Mouse (Mus musculus) cerebellum, adult 2 months (tissue): ENCODE measurements around the gene Tnc. TPM values are rescaled to one million over a fixed set of nuclear protein-coding genes. Genes with fewer than 3 reads are reported as not detected.

ENCODE experiments used
- DNase-seq, 2 experiments: peaks; one replicate each; pipeline ENCODE4 v3.0.0; 2021
- H3K27ac ChIP-seq: fragments of 200-500 bp; 2 replicates; pipeline ENCODE4 v1.5.1; 2012; ENCODE audit warnings: low read length, control low read depth, inconsistent platforms; ENCODE audit not compliant: insufficient read depth
- H3K27me3 ChIP-seq: fragments of 200-500 bp; 2 replicates; pipeline ENCODE4 v1.6.1; 2012; ENCODE audit warnings: inconsistent platforms, mild to moderate bottlenecking, low read length, moderate library complexity; ENCODE audit not compliant: control insufficient read depth, insufficient read depth
- H3K4me1 ChIP-seq: fragments of 200-500 bp; 2 replicates; pipeline ENCODE4 v1.6.1; 2011; ENCODE audit warnings: low read length; ENCODE audit not compliant: control insufficient read depth, insufficient read depth
- H3K4me3 ChIP-seq: fragments of 200-500 bp; replicated peaks from 2 replicates; pipeline ENCODE3; 2011; ENCODE audit warnings: mild to moderate bottlenecking, low read depth, low read length, control low read depth; ENCODE audit not compliant: insufficient read depth
- CTCF ChIP-seq: fragments of 200-500 bp; IDR thresholded peaks from 2 replicates; pipeline ENCODE4 v1.5.1; 2011; ENCODE audit warnings: low read depth, mild to moderate bottlenecking, control low read depth, low read length, moderate library complexity, borderline replicate concordance; ENCODE audit not compliant: insufficient read depth
- POLR2A ChIP-seq: fragments of 200-500 bp; IDR thresholded peaks from 2 replicates; pipeline ENCODE4 v1.6.1; 2011; ENCODE audit warnings: low read length, control low read depth, borderline replicate concordance; ENCODE audit not compliant: insufficient read depth
- WGBS: fragments of 180-500 bp; shearing (Covaris S2); methylation state at CpG from one replicate; pipeline ENCODE4 v1.1.7; 2018; 5-methylcytosine and 5-hydroxymethylcytosine counted together
- polyA plus RNA-seq: library from polyadenylated mRNA; depleted of rRNA; stranded (reverse); fragments of >200 nt; gene quantifications from 2 replicates; pipeline ENCODE4 v1.2.3, GENCODE M21; 2012

The Tnc gene
- polyA plus RNA-seq, 1 experiment: 8.0 TPM

DNA sequence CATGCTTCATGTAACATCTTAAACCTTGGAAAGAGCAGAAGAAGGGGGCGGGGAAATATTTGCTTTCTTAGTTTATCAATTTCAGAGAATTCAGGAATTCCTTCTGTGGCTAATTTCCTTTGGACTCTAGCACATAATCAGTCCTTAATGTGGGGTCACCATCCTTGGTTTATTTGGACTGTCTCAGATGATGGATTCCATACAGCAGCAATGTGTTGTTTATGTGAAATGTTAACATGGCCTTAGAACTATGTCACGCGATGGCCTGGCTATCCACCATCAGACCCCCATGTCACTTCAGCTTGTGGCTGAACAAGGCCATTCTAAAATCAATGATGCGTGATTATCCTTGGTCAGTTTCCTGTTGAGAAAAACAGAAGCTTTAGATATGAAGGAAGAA is 46.5 kb downstream of the Tnc start:
- H3K4me1 ChIP-seq: no peaks in the 10 kb centered on the region
- no peak for DNase-seq
- TF ChIP-seq CTCF: no peak
- no peak for TF ChIP-seq POLR2A
- H3K27me3 ChIP-seq: no peaks in the 10 kb centered on the region
- WGBS: 96% methylated on average over 4 of the region's 4 CpGs
- no peak overlapping the region for H3K27ac ChIP-seq
- H3K4me3 ChIP-seq: no peak overlapping the region

DNA sequence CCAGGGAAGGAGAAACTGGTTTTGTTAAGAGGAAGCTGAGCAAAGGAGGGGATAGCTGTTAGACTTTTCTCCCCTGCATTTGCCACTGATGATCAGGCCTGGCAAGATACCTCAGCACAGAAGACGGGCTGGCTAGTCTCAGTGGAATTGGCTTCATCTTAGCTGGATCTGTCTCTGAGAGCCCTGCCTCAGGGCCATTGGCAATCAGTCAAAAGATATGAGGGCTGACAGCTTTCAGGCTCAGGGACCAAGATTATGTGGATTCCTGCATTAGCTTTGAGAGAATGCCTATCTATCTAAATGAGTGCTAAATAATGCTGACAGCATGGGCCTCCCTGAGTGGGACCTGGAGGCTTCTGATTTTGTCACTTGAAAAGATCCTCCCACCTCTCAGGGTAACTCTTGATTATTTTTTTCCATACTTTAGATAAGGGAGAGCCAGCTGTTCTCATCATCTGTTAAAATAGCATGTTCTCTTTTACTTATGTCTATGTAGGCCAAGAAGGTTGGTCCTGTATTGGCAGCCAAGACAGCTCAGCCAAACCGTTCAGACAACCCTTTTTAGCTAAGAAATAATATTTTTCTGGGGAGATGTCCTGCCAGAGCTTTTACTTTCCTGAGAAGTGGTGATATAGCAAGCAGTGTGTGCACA is 53.2 kb downstream of the Tnc start:
- Histone ChIP-seq H3K27ac (no peak overlapping the region), H3K4me1 (no peaks in the 10 kb centered on the region), H3K4me3 (no peak overlapping the region), H3K27me3 (no peaks in the 10 kb centered on the region; the same call in 1 of the 2 replicates)
- no peak for DNase-seq
- 35% methylated on average over 2 of the region's 2 CpGs for WGBS
- TF ChIP-seq CTCF: no peak
- TF ChIP-seq POLR2A: no peak

DNA sequence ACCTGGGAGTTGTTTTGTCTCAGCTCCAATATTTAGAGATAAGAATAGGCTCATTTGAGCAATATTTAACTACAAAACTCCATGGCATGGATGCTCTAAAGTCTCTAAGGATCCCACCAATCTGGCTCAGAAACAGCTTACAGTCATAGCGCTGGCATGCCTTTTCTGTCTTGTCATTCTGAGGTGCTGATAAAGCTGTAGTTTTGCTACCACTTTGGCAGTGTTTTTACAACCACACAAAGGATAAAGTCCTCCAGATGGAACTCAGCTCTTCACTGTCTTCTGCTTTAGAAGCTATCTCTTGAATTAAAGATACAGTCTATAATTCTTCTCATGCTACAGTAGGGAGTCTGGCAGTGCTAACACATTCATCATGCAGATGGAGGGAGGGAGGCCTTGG is 56.6 kb downstream of the Tnc start:
- WGBS: 86% methylated on average over 1 of the region's 1 CpGs
- Histone ChIP-seq H3K4me3 (no peak overlapping the region), H3K4me1 (no peaks in the 10 kb centered on the region), H3K27me3 (no peaks in the 10 kb centered on the region; the same call in 1 of the 2 replicates), H3K27ac (no peak overlapping the region)
- TF ChIP-seq POLR2A: no peak
- no peak for TF ChIP-seq CTCF
- no peak for DNase-seq

DNA sequence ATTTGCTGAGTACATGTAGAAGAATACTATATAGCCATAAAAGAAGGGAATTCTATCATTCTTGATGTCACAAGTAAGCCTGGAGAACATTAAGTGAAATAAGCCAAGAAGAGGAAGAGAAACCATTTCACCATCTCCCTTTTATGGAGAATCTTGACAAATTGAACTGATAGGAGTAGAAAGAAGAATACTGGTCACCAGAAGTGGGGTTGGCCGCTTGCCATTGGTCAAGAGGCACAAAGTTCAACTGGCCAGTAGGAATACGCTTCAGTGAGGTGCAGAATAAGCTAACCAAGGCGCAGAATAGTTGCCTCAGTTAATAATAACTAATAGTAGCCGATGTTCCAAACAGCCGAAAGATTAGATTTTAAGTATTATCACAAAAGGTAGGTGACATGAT is 58.7 kb downstream of the Tnc start:
- no peak for DNase-seq
- Histone ChIP-seq H3K27me3 (no peaks in the 10 kb centered on the region), H3K4me1 (no peaks in the 10 kb centered on the region), H3K27ac (no peak overlapping the region), H3K4me3 (no peak overlapping the region)
- 96% methylated on average over 5 of the region's 5 CpGs for WGBS
- TF ChIP-seq CTCF: no peak
- no peak for TF ChIP-seq POLR2A

DNA sequence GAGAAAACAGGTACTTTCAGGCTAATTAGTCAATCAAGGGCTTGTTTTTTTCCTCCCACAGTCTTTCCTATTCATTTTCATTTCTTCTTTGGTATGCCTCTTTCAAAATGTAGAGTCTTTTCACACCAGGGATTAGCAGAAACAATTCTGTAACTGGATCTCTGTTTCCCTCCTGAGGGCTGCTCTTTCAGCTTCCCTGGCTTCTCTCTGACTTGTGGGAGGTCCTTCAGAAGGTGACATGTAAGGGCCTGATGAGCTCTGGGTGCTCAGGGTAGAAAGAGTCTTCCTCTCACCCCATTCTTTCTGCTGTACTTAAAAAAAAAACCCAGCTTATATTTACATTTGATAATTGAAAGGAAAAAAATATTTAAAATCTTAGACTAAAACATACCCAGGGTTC is 60.2 kb downstream of the Tnc start:
- Histone ChIP-seq H3K4me3 (no peak overlapping the region), H3K27ac (no peak overlapping the region), H3K27me3 (no peaks in the 10 kb centered on the region), H3K4me1 (no peaks in the 10 kb centered on the region)
- TF ChIP-seq POLR2A (no peak), CTCF (no peak)
- no peak for DNase-seq

DNA sequence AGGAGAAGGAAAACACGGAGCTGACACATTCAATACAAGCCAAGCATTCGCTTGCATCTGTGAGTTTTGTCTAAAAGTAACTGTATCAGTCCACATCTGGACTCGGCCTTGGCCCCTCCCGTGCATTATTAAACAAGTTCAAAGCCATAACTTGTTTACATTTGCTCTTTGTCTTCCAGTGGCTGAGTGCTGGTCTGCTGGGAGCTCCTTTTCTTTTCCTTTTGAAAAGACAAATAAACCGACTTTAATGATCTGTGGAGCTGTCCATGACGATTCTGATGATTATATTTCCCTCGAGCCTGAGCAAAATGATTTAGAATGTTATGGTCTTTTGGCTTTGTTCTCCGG is 63.7 kb downstream of the Tnc start:
- H3K4me3 ChIP-seq: no peak overlapping the region
- H3K27me3 ChIP-seq: no peaks in the 10 kb centered on the region
- TF ChIP-seq CTCF (no peak), POLR2A (no peak)
- no peak for DNase-seq
- WGBS: 79% methylated on average over 8 of the region's 8 CpGs
- H3K4me1 ChIP-seq: no peaks in the 10 kb centered on the region
- H3K27ac ChIP-seq: no peak overlapping the region

DNA sequence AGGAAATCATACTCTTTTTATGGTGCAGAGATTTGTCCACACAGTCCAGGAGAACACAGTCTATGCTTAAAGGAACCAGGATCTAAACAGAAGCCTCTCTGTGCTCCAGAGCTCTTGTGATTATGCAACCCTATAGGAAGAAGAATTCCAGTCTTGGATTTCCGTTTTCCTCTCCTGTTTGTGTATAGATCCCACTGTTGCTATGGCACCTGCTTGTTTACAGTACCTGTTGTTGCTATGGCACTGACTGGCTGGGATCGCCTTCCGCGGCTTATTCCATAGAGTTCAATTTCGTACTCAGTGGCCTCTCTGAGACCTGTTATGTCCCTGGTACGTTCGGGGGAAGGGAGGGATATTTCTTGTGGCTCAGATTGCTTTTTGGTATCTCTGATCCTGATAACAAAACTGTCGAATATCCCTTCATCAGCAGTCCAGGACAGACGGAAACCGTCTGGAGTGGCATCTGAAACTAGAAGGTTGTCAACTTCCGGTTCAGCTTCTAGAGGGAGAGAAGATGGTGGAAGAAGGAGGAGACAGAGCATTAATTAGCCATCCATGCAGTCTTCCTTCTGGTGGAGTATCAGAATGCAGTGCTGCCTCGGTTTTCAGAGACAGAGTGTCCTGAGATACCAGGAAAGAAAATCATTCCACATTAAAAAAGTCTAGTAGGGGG is 64.3 kb downstream of the Tnc start:
- WGBS: 86% methylated on average over 12 of the region's 12 CpGs
- no peak overlapping the region for H3K4me3 ChIP-seq
- TF ChIP-seq CTCF (no peak), POLR2A (no peak)

DNA sequence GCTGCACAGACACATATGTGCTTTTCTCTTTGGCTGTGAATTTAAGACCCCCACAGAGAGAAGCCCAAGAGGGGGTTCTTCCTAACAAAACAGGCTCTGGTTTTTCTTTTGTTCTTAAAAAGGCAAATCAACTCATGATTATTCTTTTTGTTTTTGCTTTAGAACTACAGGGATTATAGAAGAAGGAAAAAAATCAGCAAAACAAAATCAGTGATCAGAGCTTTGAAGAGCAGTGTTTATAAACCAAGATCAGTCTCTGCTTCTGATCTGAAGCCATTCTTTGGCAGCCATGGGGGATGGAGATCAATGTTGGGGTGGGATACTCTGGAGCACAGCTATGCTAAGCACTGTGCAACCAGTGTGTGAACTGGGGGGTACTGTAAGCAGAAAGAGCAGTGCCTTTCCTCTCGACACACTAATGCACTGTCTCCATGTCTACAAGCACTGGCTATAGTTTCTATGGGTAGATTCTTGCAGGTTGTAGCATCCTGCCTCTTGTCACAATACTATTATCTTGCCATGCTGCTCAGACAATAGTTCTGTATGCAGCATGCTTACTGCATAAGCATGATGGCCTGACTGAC is 66.5 kb downstream of the Tnc start:
- no peak overlapping the region for H3K4me3 ChIP-seq
- no peak for DNase-seq
- no peaks in the 10 kb centered on the region for H3K4me1 ChIP-seq
- TF ChIP-seq POLR2A (no peak), CTCF (no peak)
- H3K27ac ChIP-seq: no peak overlapping the region
- no peaks in the 10 kb centered on the region for H3K27me3 ChIP-seq
- WGBS: 86% methylated on average over 1 of the region's 1 CpGs

More for the DNA sequence above, 64.3 kb downstream of the Tnc start:
- Histone ChIP-seq H3K27ac (no peak overlapping the region), H3K27me3 (no peaks in the 10 kb centered on the region), H3K4me1 (no peaks in the 10 kb centered on the region)
- DNase-seq: no peak
